Mouse (Mus musculus): ENCODE results near the gene Gm5089.

Gm5089 gene

DNA sequence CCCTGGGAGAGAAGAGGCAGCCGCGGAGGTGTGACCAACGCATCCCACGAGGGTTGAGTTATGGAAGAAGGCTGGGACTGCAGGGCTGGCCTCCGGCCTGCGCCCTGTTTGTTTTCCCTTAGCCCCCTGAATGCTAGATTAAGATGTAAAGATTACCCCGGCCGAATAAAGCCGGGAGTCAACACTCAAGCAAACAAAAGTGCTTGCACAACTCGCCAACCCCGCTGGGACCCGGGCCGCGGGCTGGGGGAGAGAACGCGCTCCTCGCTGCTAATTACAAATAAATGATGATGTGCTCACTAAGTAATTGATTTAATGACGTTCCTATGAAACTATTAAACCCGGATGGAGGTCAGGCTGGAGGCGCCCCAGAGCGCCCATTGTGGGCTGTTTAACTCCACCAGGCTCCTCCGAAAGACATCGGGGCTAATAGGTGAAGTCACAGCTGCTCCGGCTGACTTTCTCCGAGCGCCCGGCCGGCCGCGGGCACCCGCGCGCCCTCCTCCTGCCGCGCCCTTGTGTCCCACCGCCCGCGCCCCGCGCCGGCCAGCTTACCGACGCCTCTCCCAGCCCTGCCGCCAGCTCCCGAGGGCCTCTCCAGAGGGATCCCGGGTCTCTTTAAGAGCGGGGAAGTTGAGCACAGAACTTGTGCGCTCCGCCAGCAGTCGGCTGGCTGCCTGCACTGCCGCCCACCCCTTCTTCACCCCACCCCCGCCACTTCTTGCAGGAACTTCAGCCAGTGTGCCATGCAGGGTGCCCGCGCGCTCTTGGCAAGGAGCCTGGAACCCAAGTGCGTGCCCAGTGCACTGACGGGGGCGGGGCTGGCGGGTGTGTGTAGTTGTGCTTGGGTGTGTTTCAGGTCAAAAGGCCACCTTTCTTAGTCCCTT lies at the start of gene Gm5089:
TSS of gene Gm5089 (minus strand) at position 620 of the 887 bp plus-strand sequence.
- DNase-seq (ENCODE audit: low spot score): no peak

DNA sequence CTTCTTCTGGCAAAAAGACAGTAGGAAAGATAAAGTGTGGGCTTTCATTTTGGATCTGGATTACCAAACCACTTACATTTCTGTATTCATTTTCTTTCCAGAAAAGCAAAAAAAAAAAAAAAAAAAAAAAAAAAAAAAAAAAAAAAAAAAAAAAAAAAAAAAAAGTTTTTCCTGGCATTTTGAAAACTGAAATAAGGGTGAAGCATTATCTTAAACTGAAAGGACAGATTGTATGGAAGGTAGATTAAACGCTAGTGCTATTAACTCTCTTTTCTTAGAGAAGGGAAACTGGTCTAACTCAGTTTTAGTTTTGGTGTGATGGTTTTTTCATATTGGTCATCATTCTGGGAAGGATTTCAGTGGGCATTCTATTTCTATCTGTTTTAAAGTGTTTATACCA lies 41.1 kb upstream of the Gm5089 start:
- DNase-seq (ENCODE audit: low spot score): no peak

DNA sequence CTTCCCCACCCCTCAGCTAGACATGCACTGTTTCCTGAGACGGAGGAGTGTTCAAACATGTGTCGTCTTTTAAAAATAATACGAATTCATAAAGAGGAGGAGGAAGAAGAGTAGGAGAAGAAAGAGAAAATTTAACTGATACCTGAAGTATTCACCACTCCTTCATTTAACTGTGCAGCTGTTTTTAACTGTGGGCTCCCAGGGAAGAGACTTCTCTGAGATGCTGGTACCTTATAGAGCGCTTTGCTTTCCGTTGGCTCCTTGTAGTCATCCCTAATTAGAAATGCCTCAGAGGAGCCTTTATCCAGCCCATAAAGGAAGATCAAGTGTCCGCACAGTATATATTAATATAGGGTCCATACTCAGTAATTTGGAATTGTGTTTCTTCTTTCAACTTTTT lies 40.6 kb upstream of the Gm5089 start:
- no peak for DNase-seq (ENCODE audit: low spot score)

- DNase-seq (ENCODE audit: low spot score): no peak
Measured at GRCm38 (mm10) chr14:122490441-122491328, 39.8 kb upstream of the Gm5089 start, which contains the start of gene Gm10837. Gene Gm10837 (plus strand): TSS chr14:122490586.

- DNase-seq (ENCODE audit: low spot score): no peak
Measured at GRCm38 (mm10) chr14:122489686-122490414, 38.9 kb upstream of the Gm5089 start.

- no peak for DNase-seq (ENCODE audit: low spot score)
Measured at GRCm38 (mm10) chr14:122489041-122489440, 38.1 kb upstream of the Gm5089 start.

GRCm38 (mm10) chr14:122487366-122487765 lies 36.5 kb upstream of the Gm5089 start:
- no peak for DNase-seq (ENCODE audit: low spot score)

GRCm38 (mm10) chr14:122486611-122487010 lies 35.7 kb upstream of the Gm5089 start:
- no peak for DNase-seq (ENCODE audit: low spot score)

DNA sequence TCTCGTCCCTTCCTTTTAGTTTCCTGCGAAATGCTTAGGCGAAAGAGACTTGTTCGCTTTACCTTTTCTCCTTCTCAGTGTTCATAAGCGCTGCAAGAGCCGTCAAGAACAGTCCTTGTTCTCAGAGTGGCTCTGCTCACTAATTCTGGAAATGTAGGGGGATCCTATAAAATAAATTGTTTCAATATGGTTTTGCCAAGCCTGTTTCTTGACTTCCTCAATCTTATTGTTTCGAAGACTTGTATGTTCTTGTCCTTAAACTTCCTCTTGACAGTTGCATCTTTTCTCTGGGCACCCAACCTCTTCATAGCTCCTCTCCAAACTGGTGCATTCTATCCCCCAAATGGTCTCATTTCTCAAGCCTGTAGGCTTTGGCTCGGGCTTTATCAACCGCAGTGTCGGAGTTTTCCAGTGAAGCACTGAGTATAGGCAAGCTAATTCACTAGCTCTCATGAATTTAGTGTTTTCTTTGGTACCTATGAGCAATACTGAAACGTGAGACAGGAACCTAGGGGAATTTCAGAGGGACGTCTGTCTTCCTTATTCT lies 34.8 kb upstream of the Gm5089 start:
- DNase-seq (ENCODE audit: low spot score): no peak

- no peak for DNase-seq (ENCODE audit: low spot score)
Measured at GRCm38 (mm10) chr14:122484844-122485551, 34.1 kb upstream of the Gm5089 start.

GRCm38 (mm10) chr14:122484458-122484843 lies 33.5 kb upstream of the Gm5089 start:
- DNase-seq (ENCODE audit: low spot score): no peak

DNA sequence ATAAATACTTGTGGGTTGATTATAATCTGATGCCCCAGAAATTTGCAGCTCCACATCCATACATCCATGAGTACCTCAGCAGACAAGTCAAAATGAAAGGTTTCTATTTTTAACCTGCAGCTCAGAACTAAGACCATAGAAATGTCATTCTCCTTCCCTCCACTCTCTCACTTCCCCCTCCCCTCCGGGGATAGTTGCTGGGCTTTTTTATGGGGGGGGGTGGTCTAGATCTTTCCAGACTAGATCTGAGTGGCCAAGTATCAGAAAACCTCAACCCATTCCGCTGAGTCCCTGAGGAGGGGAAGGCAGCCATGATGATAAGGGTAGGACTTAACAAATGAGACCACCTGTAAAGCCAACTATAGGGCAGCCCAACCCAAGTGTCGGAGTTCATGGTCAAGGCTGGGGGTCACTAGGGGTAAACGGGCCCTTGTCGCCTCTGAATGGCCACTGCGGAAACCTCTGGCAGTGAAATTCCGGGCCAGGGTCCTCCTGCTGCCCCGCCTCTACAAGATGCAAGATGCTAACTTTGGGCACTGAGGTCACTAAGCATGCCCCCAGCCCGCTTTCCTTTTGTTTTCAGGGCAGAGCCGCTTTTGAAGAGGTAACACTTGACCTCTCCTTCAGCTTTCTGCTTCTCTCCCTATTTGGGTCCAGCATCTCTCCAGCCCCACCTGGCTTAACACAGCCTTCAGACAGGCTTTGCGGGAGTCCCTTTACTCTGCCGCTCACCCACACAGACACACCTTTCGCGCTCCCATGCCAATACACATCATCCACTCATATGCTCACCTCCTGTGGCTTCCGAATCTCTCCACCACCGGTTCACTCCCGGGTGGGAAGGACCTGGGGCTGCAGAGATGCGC lies 32.9 kb upstream of the Gm5089 start:
- no peak for DNase-seq (ENCODE audit: low spot score)

GRCm38 (mm10) chr14:122483024-122483385 lies 32.1 kb upstream of the Gm5089 start:
- DNase-seq (ENCODE audit: low spot score): no peak

- no peak for DNase-seq (ENCODE audit: low spot score)
Measured at GRCm38 (mm10) chr14:122482081-122483023, 31.4 kb upstream of the Gm5089 start.

GRCm38 (mm10) chr14:122481181-122481580 lies 30.3 kb upstream of the Gm5089 start:
- DNase-seq (ENCODE audit: low spot score): no peak

- DNase-seq (ENCODE audit: low spot score): no peak
Measured at GRCm38 (mm10) chr14:122480355-122480754, 29.4 kb upstream of the Gm5089 start.

GRCm38 (mm10) chr14:122479461-122480109 lies 28.7 kb upstream of the Gm5089 start:
- DNase-seq (ENCODE audit: low spot score): no peak

DNA sequence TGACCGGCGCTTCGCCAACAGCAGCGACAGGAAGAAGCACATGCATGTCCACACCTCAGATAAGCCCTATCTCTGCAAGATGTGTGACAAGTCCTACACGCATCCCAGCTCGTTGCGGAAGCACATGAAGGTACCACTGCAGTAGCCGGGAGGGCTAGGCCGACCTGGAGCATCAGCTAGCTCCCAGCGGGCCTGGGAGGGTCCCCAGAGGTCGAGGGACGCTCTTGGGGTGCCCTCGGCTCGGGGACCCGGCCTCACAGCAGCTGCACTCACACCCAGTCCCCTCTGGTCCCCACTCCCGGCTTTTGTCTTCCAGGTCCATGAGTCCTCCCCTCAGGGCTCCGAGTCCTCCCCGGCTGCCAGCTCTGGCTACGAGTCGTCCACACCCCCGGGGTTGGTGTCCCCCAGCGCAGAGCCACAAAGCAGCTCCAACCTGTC lies 27.7 kb upstream of the Gm5089 start:
- no peak for DNase-seq (ENCODE audit: low spot score)
